Mouse (Mus musculus) heart, postnatal 0 days (tissue): Measurements from ENCODE around the gene 1700020N01Rik. TPM values are rescaled to one million over a fixed set of nuclear protein-coding genes. Genes with fewer than 3 reads are reported as not detected.

ENCODE experiments used
- ATAC-seq: fragments of 200-750 bp; cut with Nextera tagmentation; 2 replicates; pipeline ENCODE4 v1.8.0; 2017; ENCODE audit warnings: low read depth, moderate number of reproducible peaks, moderate library complexity; ENCODE audit not compliant: insufficient read depth
- DNase-seq: peaks from one replicate; pipeline ENCODE4 v3.0.0-alpha.2; 2016; ENCODE audit warnings: low spot score
- H3K27ac ChIP-seq: fragments of 300-500 bp; sonication (generic); 2 replicates; pipeline ENCODE4 v1.5.1; 2014; ENCODE audit warnings: low read depth, mild to moderate bottlenecking
- H3K27me3 ChIP-seq: fragments of 300-500 bp; sonication (generic); 2 replicates; pipeline ENCODE4 v1.6.1; 2014; ENCODE audit warnings: low read length, mixed read lengths; ENCODE audit not compliant: control insufficient read depth, insufficient read depth
- H3K36me3 ChIP-seq: fragments of 300-500 bp; sonication (generic); replicated peaks from 2 replicates; pipeline ENCODE4 v1.6.1; 2014; ENCODE audit warnings: low read length, mixed read lengths; ENCODE audit not compliant: control insufficient read depth, insufficient read depth
- H3K4me1 ChIP-seq: fragments of 300-500 bp; sonication (generic); 2 replicates; pipeline ENCODE4 v1.6.1; 2014; ENCODE audit warnings: antibody characterized with exemption; ENCODE audit not compliant: control insufficient read depth, insufficient read depth
- H3K4me2 ChIP-seq: fragments of 300-500 bp; sonication (generic); 2 replicates; pipeline ENCODE4 v1.6.1; 2014; ENCODE audit warnings: low read depth, mild to moderate bottlenecking, low read length, moderate library complexity
- H3K4me3 ChIP-seq: fragments of 300-500 bp; sonication (generic); 2 replicates; pipeline ENCODE4 v1.5.1; 2014; ENCODE audit warnings: low read depth, low read length
- H3K9ac ChIP-seq: fragments of 300-500 bp; sonication (generic); replicated peaks from 2 replicates; pipeline ENCODE4 v1.6.1; 2014; ENCODE audit warnings: low read depth, low read length, mixed read lengths
- H3K9me3 ChIP-seq: fragments of 300-500 bp; sonication (generic); replicated peaks from 2 replicates; pipeline ENCODE4 v1.6.1; 2016; ENCODE audit warnings: low read length; ENCODE audit not compliant: control insufficient read depth
- CTCF ChIP-seq: IDR thresholded peaks from 2 replicates; pipeline ENCODE4 v1.5.1; 2016; ENCODE audit warnings: antibody characterized with exemption, control low read depth, low read depth
- EP300 ChIP-seq: IDR thresholded peaks from 2 replicates; pipeline ENCODE4 v1.6.1; 2016; ENCODE audit warnings: antibody characterized with exemption, low read depth
- WGBS: fragments of 180-500 bp; shearing (Covaris S2); extraction: QIAGEN DNeasy Blood & Tissue Kit; methylation state at CpG from one replicate; pipeline ENCODE4 v1.1.7; 2014; 5-methylcytosine and 5-hydroxymethylcytosine counted together
- polyA plus RNA-seq: library from polyadenylated mRNA; unstranded; fragments of >200 nt; fragmentation: Nextera tagmentation; extraction: Ambion mirVana; gene quantifications from 2 replicates; pipeline ENCODE4 v1.2.1, GENCODE M21; 2015
- total RNA-seq: library from RNA; depleted of rRNA; stranded (reverse); fragments of >200 nt; gene quantifications from 2 replicates; pipeline ENCODE4 v1.2.3, GENCODE M21; 2014; ENCODE audit warnings: low replicate concordance

The 1700020N01Rik gene
- total and polyA plus RNA-seq, 2 experiments from 2014 or later, result not detected

- Histone ChIP-seq H3K4me2 (no peak overlapping the region), H3K9me3 (no peaks in the 10 kb centered on the region), H3K9ac (no peak overlapping the region), H3K4me1 (peaks cover 19% of the 10 kb centered on the region), H3K4me3 (no peak overlapping the region), H3K27ac (no peak overlapping the region), H3K36me3 (no peaks in the 10 kb centered on the region), H3K27me3 (peaks cover 26% of the 10 kb centered on the region; the same call in 1 of the 2 replicates)
- no peak for DNase-seq
- ATAC-seq, result no peak
- 98% methylated on average over 1 of the region's 1 CpGs for WGBS
- TF ChIP-seq EP300, result no peak
- TF ChIP-seq CTCF, result no peak
Observed at GRCm38 (mm10) chr10:21631481-21631880, 38.5 kb downstream of the 1700020N01Rik start.

GRCm38 (mm10) chr10:21632687-21633086 lies 39.7 kb downstream of the 1700020N01Rik start:
- no peak for ATAC-seq

GRCm38 (mm10) chr10:21635988-21636710 lies 43.2 kb downstream of the 1700020N01Rik start:
- ATAC-seq (peak; percentile 53), DNase-seq (peak; percentile 37)
- Histone ChIP-seq H3K9ac (no peak overlapping the region), H3K4me1 (peaks cover 15% of the 10 kb centered on the region), H3K27ac (peak overlapping the region; percentile 64), H3K4me2 (no peak overlapping the region), H3K36me3 (no peaks in the 10 kb centered on the region), H3K9me3 (no peaks in the 10 kb centered on the region), H3K27me3 (peaks cover 13% of the 10 kb centered on the region; the same call in 1 of the 2 replicates), H3K4me3 (no peak overlapping the region)
- TF ChIP-seq EP300 (no peak), CTCF (no peak)
- WGBS, result 55% methylated on average over 4 of the region's 4 CpGs

More at GRCm38 (mm10) chr10:21632687-21633086, 39.7 kb downstream of the 1700020N01Rik start:
- 69% methylated on average over 5 of the region's 5 CpGs for WGBS
- TF ChIP-seq CTCF, result no peak
- no peak for TF ChIP-seq EP300
- Histone ChIP-seq H3K4me1 (peaks cover 20% of the 10 kb centered on the region), H3K9ac (no peak overlapping the region), H3K27me3 (peaks cover 25% of the 10 kb centered on the region; the same call in 1 of the 2 replicates), H3K4me3 (no peak overlapping the region), H3K9me3 (no peaks in the 10 kb centered on the region), H3K4me2 (no peak overlapping the region), H3K36me3 (no peaks in the 10 kb centered on the region), H3K27ac (no peak overlapping the region)
- no peak for DNase-seq

- Histone ChIP-seq H3K9ac (no peak overlapping the region), H3K4me3 (no peak overlapping the region), H3K27ac (peak overlapping the region; percentile 64), H3K4me2 (no peak overlapping the region), H3K27me3 (peaks cover 13% of the 10 kb centered on the region; the same call in 1 of the 2 replicates), H3K4me1 (peaks cover 15% of the 10 kb centered on the region), H3K36me3 (no peaks in the 10 kb centered on the region), H3K9me3 (no peaks in the 10 kb centered on the region)
- WGBS, result 19% methylated on average over 6 of the region's 6 CpGs
- no peak for TF ChIP-seq CTCF
- peak; percentile 91 for TF ChIP-seq EP300
- DNase-seq (peak; percentile 94), ATAC-seq (peak; percentile 95)
Observed at GRCm38 (mm10) chr10:21636711-21637081, 43.8 kb downstream of the 1700020N01Rik start.

- no peak for TF ChIP-seq EP300
- no peak for TF ChIP-seq CTCF
- H3K4me3 ChIP-seq, result no peak overlapping the region
- DNase-seq (peak; percentile 71), ATAC-seq (peak; percentile 60; the same call in 1 of the 2 replicates)
- H3K36me3 ChIP-seq, result no peaks in the 10 kb centered on the region
- no peak overlapping the region for H3K9ac ChIP-seq
- H3K4me1 ChIP-seq, result peaks cover 5% of the 10 kb centered on the region; the same call in 1 of the 2 replicates
- 55% methylated on average over 4 of the region's 4 CpGs for WGBS
- no peak overlapping the region; the same call in 1 of the 2 replicates for H3K27ac ChIP-seq
- no peaks in the 10 kb centered on the region for H3K27me3 ChIP-seq
- peak overlapping the region; percentile 20; the same call in 1 of the 2 replicates for H3K4me2 ChIP-seq
- 0 out of 2 replicates have a peak, but pooled peaks cover 7% of the 10 kb centered on the region for H3K9me3 ChIP-seq
Observed at GRCm38 (mm10) chr10:21651388-21651787, 58.4 kb downstream of the 1700020N01Rik start.
